Mouse (Mus musculus): Measurements from ENCODE around the gene Klhl31. TPM values are rescaled to one million over a fixed set of nuclear protein-coding genes. Genes with fewer than 3 reads are reported as not detected.
A peak's percentile ranks its signal among the peaks of the same experiment; 100 is the strongest.

Gene Klhl31
- polyA plus RNA-seq, 1 experiment, result 0.12 TPM

- no peak for DNase-seq (ENCODE audit: low read depth)
- TF ChIP-seq CTCF (IDR thresholded peaks at IDR 0.05; ENCODE audit: borderline replicate concordance, extremely low read depth, insufficient read depth, insufficient read length) (no peak), POLR2A (IDR thresholded peaks at IDR 0.05; ENCODE audit: borderline replicate concordance, extremely low read depth, insufficient read depth, insufficient read length, poor library complexity, severe bottlenecking) (no peak)
Observed at GRCm38 (mm10) chr9:77607295-77607694, 29.0 kb upstream of the Klhl31 start.

GRCm38 (mm10) chr9:77607840-77608239 is 28.5 kb upstream of the Klhl31 start:
- peak; percentile 80 for DNase-seq (ENCODE audit: low read depth)
- TF ChIP-seq POLR2A (IDR thresholded peaks at IDR 0.05; ENCODE audit: borderline replicate concordance, extremely low read depth, insufficient read depth, insufficient read length, poor library complexity, severe bottlenecking), result no peak
- TF ChIP-seq CTCF (IDR thresholded peaks at IDR 0.05; ENCODE audit: borderline replicate concordance, extremely low read depth, insufficient read depth, insufficient read length), result peak; percentile 86

- TF ChIP-seq CTCF (IDR thresholded peaks at IDR 0.05; ENCODE audit: borderline replicate concordance, extremely low read depth, insufficient read depth, insufficient read length) (peak; percentile 51; the same call in 1 of the 2 replicates), POLR2A (IDR thresholded peaks at IDR 0.05; ENCODE audit: borderline replicate concordance, extremely low read depth, insufficient read depth, insufficient read length, poor library complexity, severe bottlenecking) (no peak)
- peak; percentile 34 for DNase-seq (ENCODE audit: low read depth)
Observed at GRCm38 (mm10) chr9:77610811-77611210, 25.5 kb upstream of the Klhl31 start.

DNA sequence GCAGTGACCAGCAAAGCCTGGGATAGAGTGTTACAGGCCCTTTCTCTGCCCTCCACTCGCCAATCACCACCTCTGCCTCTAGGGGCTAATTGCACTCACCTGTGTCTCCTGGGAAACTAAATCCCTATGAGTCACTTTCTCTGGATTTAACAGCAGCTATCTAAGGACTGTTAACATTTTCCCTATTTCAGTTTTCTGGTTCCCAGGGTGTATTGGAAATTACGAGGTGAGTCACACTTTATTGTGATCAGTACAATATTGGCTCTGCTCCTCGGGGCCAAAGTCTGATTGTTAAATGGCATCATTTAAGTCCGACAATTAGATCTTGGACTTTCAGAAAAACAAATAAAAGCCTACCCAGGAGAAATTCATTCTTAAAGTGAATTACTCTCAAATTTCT is 24.0 kb upstream of the Klhl31 start:
- DNase-seq (ENCODE audit: low read depth), result no peak
- no peak for TF ChIP-seq CTCF (IDR thresholded peaks at IDR 0.05; ENCODE audit: borderline replicate concordance, extremely low read depth, insufficient read depth, insufficient read length)
- TF ChIP-seq POLR2A (IDR thresholded peaks at IDR 0.05; ENCODE audit: borderline replicate concordance, extremely low read depth, insufficient read depth, insufficient read length, poor library complexity, severe bottlenecking), result no peak

- no peak for DNase-seq (ENCODE audit: low read depth)
- TF ChIP-seq CTCF (IDR thresholded peaks at IDR 0.05; ENCODE audit: borderline replicate concordance, extremely low read depth, insufficient read depth, insufficient read length), result no peak
- no peak for TF ChIP-seq POLR2A (IDR thresholded peaks at IDR 0.05; ENCODE audit: borderline replicate concordance, extremely low read depth, insufficient read depth, insufficient read length, poor library complexity, severe bottlenecking)
Observed at GRCm38 (mm10) chr9:77615868-77616267, 20.4 kb upstream of the Klhl31 start.

DNA sequence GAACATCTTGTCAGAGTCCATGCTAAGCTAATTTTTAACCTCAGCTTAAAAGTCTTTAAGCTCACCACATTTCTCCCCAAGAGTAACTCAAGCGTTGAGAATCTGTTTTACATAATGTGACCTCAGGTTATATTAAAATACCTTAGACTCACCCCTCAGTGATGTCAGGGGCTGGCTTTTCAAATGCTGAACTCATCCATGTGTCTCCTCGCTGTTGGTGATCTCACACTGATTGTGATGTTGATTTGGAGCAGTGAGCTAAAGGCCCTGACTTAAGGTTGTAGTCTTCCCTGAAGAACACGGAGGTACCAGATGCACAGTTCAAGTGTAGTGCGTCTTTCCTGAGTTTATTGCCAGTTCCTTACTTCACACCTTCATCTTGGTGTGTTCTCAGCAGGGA is 19.5 kb upstream of the Klhl31 start:
- TF ChIP-seq POLR2A (IDR thresholded peaks at IDR 0.05; ENCODE audit: borderline replicate concordance, extremely low read depth, insufficient read depth, insufficient read length, poor library complexity, severe bottlenecking), result no peak
- no peak for TF ChIP-seq CTCF (IDR thresholded peaks at IDR 0.05; ENCODE audit: borderline replicate concordance, extremely low read depth, insufficient read depth, insufficient read length)
- no peak for DNase-seq (ENCODE audit: low read depth)

DNA sequence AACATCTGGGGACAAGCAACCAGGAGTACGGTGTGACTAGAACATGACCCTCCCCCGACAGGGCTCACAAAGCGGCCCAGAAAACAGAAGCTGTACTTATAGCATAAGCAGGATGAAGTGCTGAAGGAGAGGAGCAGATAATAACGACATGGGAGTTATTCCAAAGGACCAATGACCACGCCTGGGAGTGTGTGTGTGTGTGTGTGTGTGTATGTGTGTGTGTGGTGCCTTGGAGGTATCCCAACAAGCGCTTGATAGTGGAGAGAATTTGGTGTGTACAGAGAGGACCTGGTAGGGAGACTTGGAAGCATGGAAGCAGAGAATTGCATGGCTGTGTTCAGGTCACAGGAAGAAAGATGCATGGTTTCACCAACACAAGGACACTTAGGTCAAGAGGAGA is 18.5 kb upstream of the Klhl31 start:
- TF ChIP-seq CTCF (IDR thresholded peaks at IDR 0.05; ENCODE audit: borderline replicate concordance, extremely low read depth, insufficient read depth, insufficient read length) (no peak), POLR2A (IDR thresholded peaks at IDR 0.05; ENCODE audit: borderline replicate concordance, extremely low read depth, insufficient read depth, insufficient read length, poor library complexity, severe bottlenecking) (no peak)
- no peak for DNase-seq (ENCODE audit: low read depth)

GRCm38 (mm10) chr9:77618392-77618791 is 17.9 kb upstream of the Klhl31 start:
- no peak for TF ChIP-seq CTCF (IDR thresholded peaks at IDR 0.05; ENCODE audit: borderline replicate concordance, extremely low read depth, insufficient read depth, insufficient read length)
- no peak for TF ChIP-seq POLR2A (IDR thresholded peaks at IDR 0.05; ENCODE audit: borderline replicate concordance, extremely low read depth, insufficient read depth, insufficient read length, poor library complexity, severe bottlenecking)

DNA sequence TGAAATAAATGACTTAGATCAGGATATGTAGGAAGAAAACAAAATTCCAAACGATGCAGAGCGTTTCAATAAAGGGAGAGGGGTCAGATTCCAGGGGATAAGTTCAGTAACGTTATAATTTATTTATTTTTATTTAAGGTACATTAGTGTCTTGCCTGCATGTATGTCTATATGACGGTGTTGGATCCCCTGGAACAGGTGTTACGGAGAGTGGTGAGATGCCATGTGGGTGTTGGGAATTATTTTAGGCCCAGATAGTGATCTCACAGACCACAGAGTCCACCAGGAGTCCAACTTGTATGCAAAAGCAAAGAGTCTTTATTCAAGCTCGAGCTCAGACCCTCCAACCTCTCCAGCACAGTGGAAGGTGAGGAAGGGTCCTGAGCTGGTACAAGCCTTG is 16.2 kb upstream of the Klhl31 start:
- TF ChIP-seq CTCF (IDR thresholded peaks at IDR 0.05; ENCODE audit: borderline replicate concordance, extremely low read depth, insufficient read depth, insufficient read length) (no peak), POLR2A (IDR thresholded peaks at IDR 0.05; ENCODE audit: borderline replicate concordance, extremely low read depth, insufficient read depth, insufficient read length, poor library complexity, severe bottlenecking) (no peak)
- no peak for DNase-seq (ENCODE audit: low read depth)

More at GRCm38 (mm10) chr9:77618392-77618791, 17.9 kb upstream of the Klhl31 start:
- no peak for DNase-seq (ENCODE audit: low read depth)

GRCm38 (mm10) chr9:77620482-77620881 is 15.8 kb upstream of the Klhl31 start:
- peak; percentile 86 for DNase-seq (ENCODE audit: low read depth)
- TF ChIP-seq CTCF (IDR thresholded peaks at IDR 0.05; ENCODE audit: borderline replicate concordance, extremely low read depth, insufficient read depth, insufficient read length) (no peak), POLR2A (IDR thresholded peaks at IDR 0.05; ENCODE audit: borderline replicate concordance, extremely low read depth, insufficient read depth, insufficient read length, poor library complexity, severe bottlenecking) (no peak)

DNA sequence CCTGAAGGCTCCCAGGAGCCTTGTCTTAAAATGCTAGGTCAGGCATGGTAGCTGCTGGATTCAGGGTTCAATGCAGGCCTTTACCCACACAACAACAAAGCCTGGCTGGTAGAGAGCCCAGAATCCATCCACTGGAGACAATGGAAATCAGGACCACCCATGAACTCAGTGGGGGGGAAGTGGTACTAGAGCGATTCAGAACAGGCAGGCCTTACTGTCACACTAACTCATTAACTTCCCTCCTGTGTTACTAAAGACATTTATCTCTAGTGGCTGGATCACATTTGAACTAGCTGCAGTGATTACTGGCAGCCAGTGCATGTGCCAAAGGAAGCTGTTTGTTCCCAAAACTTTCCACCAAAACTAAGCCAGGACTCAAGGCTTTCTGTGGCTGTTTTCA is 13.4 kb upstream of the Klhl31 start:
- TF ChIP-seq POLR2A (IDR thresholded peaks at IDR 0.05; ENCODE audit: borderline replicate concordance, extremely low read depth, insufficient read depth, insufficient read length, poor library complexity, severe bottlenecking), result no peak
- no peak for TF ChIP-seq CTCF (IDR thresholded peaks at IDR 0.05; ENCODE audit: borderline replicate concordance, extremely low read depth, insufficient read depth, insufficient read length)
- DNase-seq (ENCODE audit: low read depth), result peak; percentile 76

GRCm38 (mm10) chr9:77623318-77624050 is 12.8 kb upstream of the Klhl31 start:
- no peak for TF ChIP-seq CTCF (IDR thresholded peaks at IDR 0.05; ENCODE audit: borderline replicate concordance, extremely low read depth, insufficient read depth, insufficient read length)
- DNase-seq (ENCODE audit: low read depth), result no peak

Data from brain, embryonic 14.5 days (tissue).